In the genomic region with DNA sequence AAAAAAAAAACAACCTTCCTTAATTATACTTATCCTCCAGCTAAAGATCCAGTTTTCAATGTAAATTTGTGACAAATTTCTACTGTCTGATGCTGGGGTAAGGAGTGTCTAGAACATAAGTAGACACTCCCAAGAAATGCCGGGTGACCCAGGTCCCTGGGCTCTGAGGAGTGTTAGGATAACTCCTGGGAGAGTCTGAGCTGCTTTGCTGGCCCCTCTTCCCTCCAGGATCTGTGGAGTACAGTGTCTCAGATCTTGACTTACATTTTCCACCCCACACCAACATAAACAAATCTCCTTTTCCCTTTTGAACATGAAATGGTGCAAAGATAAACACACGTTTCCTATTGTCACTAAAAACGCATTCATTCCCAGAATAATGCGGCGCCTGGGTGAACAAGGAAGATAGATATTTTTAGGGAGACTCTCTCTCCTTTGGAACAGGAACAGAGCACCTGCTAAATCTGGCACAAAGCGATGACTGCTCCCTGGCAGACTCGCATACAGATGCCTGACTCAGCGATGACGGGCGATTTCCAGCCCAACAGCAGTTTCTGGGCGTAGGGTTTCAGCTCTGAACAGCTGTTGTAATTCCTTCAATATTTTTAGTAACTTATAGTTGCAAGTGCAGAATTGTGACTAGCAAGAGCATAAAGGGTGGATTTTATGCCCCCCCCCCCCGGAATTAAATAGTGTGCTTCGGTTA, we compare ENCODE assay signal across 9 mouse cellular contexts.
DNase-seq lines count a peak whose midpoint lies in the region; ATAC-seq and TF ChIP-seq lines count a peak whose summit lies in the region.
"Had no signal": no experiment of that assay in that cellular context is flagged by ENCODE, and none has a peak within 500 bp of the region (broad histone marks: within the 10 kb centered on the region; RNA-seq: fewer than 3 reads in every experiment).

No protein-coding gene starts in this region.

- peak overlapping the region; percentile 10; the same call in 1 of the 2 replicates for H3K27ac ChIP-seq in forebrain, embryonic 14.5 days (ENCODE audit: low read depth, low read length)
- H3K27ac ChIP-seq in forebrain, embryonic 12.5 days, result no peak overlapping the region
- H3K27ac ChIP-seq in lung, postnatal 0 days (ENCODE audit: low read length), result no peak overlapping the region
- H3K27ac ChIP-seq in thymus, adult 2 months (ENCODE audit: control insufficient read depth, insufficient read depth, low read length), result no peak overlapping the region

- no peak for TF ChIP-seq POLR2A in thymus, adult 2 months (IDR thresholded peaks at IDR 0.05; ENCODE audit: control insufficient read depth, extremely low read depth, insufficient read depth, low read length, poor library complexity)

- H3K4me2 ChIP-seq in forebrain, embryonic 14.5 days (ENCODE audit: low read length), result no peak overlapping the region
- H3K4me2 ChIP-seq in forebrain, embryonic 12.5 days, result no peak overlapping the region
- H3K4me2 ChIP-seq in lung, postnatal 0 days (replicated peaks; ENCODE audit: low read depth, low read length), result no peak overlapping the region

- TF ChIP-seq EP300 in lung, postnatal 0 days (IDR thresholded peaks at IDR 0.05), result peak; percentile 40; the same call in 1 of the 2 replicates

- ATAC-seq in forebrain, embryonic 14.5 days, result peak; percentile 75; the same call in 1 of the 2 replicates
- ATAC-seq in forebrain, embryonic 12.5 days (ENCODE audit: low FRiP score), result no peak
- peak; percentile 56 for ATAC-seq in lung, postnatal 0 days

- H3K4me3 ChIP-seq in forebrain, embryonic 14.5 days (ENCODE audit: low read depth, low read length), result no peak overlapping the region
- H3K4me3 ChIP-seq in forebrain, embryonic 12.5 days (replicated peaks), result no peak overlapping the region
- H3K4me3 ChIP-seq in lung, postnatal 0 days (ENCODE audit: low read depth, low read length), result no peak overlapping the region
- H3K4me3 ChIP-seq in thymus, adult 2 months (ENCODE audit: control insufficient read depth, insufficient read depth, low read length), result no peak overlapping the region
- H3K4me3 ChIP-seq: erythroblast, embryonic 14.5 days had no signal

- intact Hi-C loops in heart, postnatal 36 days (cut with DNase I), result no loop called here

- H3K9me3 ChIP-seq in forebrain, embryonic 14.5 days (replicated peaks; ENCODE audit: control insufficient read depth, low read length), result no peaks in the 10 kb centered on the region
- H3K9me3 ChIP-seq in forebrain, embryonic 12.5 days, result no peaks in the 10 kb centered on the region
- H3K9me3 ChIP-seq in lung, postnatal 0 days (ENCODE audit: low read length), result no peaks in the 10 kb centered on the region

- H3K4me1 ChIP-seq in forebrain, embryonic 14.5 days (ENCODE audit: control insufficient read depth, insufficient read depth, low read length), result no peaks in the 10 kb centered on the region
- no peaks in the 10 kb centered on the region for H3K4me1 ChIP-seq in forebrain, embryonic 12.5 days
- H3K4me1 ChIP-seq in lung, postnatal 0 days (ENCODE audit: insufficient read depth, low read depth, low read length), result peaks cover 4% of the 10 kb centered on the region; the same call in 1 of the 2 replicates
- H3K4me1 ChIP-seq in thymus, adult 2 months (replicated peaks; ENCODE audit: control insufficient read depth, insufficient read depth, low read length), result no peaks in the 10 kb centered on the region

- no peak for TF ChIP-seq CTCF in lung, postnatal 0 days (IDR thresholded peaks at IDR 0.05)
- no peak for TF ChIP-seq CTCF in thymus, adult 2 months (IDR thresholded peaks at IDR 0.05; ENCODE audit: borderline replicate concordance, control insufficient read depth, extremely low read depth, insufficient read depth, low read length, poor library complexity)

- H3K9ac ChIP-seq in forebrain, embryonic 14.5 days (ENCODE audit: low read length), result no peak overlapping the region
- H3K9ac ChIP-seq in forebrain, embryonic 12.5 days, result no peak overlapping the region
- no peak overlapping the region for H3K9ac ChIP-seq in lung, postnatal 0 days (replicated peaks; ENCODE audit: low read depth)

- 70% methylated on average over 13 of the region's 13 CpGs for WGBS in forebrain, embryonic 14.5 days
- 84% methylated on average over 13 of the region's 13 CpGs for WGBS in forebrain, embryonic 12.5 days
- 33% methylated on average over 13 of the region's 13 CpGs for WGBS in lung, postnatal 0 days
- 50% methylated on average over 13 of the region's 13 CpGs for WGBS in thymus, adult 2 months

- no peaks in the 10 kb centered on the region for H3K27me3 ChIP-seq in forebrain, embryonic 14.5 days (replicated peaks; ENCODE audit: control insufficient read depth, insufficient read depth, low read length)
- no peaks in the 10 kb centered on the region for H3K27me3 ChIP-seq in forebrain, embryonic 12.5 days
- H3K27me3 ChIP-seq in lung, postnatal 0 days (replicated peaks; ENCODE audit: insufficient read depth, low read length), result no peaks in the 10 kb centered on the region
- no peaks in the 10 kb centered on the region for H3K27me3 ChIP-seq in thymus, adult 2 months (ENCODE audit: control insufficient read depth, insufficient read depth, low read length)

- H3K36me3 ChIP-seq in forebrain, embryonic 14.5 days (ENCODE audit: control insufficient read depth, insufficient read depth, low read length), result no peaks in the 10 kb centered on the region
- no peaks in the 10 kb centered on the region for H3K36me3 ChIP-seq in forebrain, embryonic 12.5 days (replicated peaks)
- no peaks in the 10 kb centered on the region for H3K36me3 ChIP-seq in lung, postnatal 0 days (ENCODE audit: insufficient read depth, low read length)
- no peaks in the 10 kb centered on the region for H3K36me3 ChIP-seq in thymus, adult 2 months (ENCODE audit: control insufficient read depth, insufficient read depth, low read length)

- peak; percentile 68 for DNase-seq in forebrain, embryonic 14.5 days (ENCODE audit: low spot score)
- peak; percentile 60 for DNase-seq in NIH3T3 (ENCODE audit: low read depth)
- peak; percentile 59 to 64 for DNase-seq in frontal cortex, postnatal 14 days (ENCODE audit: low spot score in 2 of 2)
- DNase-seq in heart, postnatal 36 days, result peak; percentile 36 to 61
- DNase-seq in lung, postnatal 0 days (ENCODE audit: low spot score), result peak; percentile 37
- DNase-seq in testis, postnatal 14 days (ENCODE audit: low spot score), result no peak
- DNase-seq in thymus, adult 2 months, result no peak

Comparison
In these comparisons a context has a peak if more than half of its experiments do, and no peak if none do; other contexts are left out.
1. DNase-seq: peak in forebrain, embryonic 14.5 days (single experiment), NIH3T3 (single experiment), frontal cortex, postnatal 14 days (2 of 2), heart, postnatal 36 days (2 of 2) and lung, postnatal 0 days (single experiment); none in testis, postnatal 14 days (single experiment) and thymus, adult 2 months (single experiment).